Mouse (Mus musculus) testis, adult 2 months (tissue): ENCODE measurements around the gene Kansl1l.

Experiments
- CTCF ChIP-seq: fragments of 200-500 bp; IDR thresholded peaks from 2 replicates; pipeline ENCODE4 v1.5.1; 2012; ENCODE audit warnings: low read depth, mild to moderate bottlenecking, inconsistent platforms, low read length, moderate library complexity; ENCODE audit not compliant: control insufficient read depth, insufficient read depth, insufficient replicate concordance
- POLR2A ChIP-seq: fragments of 200-500 bp; IDR thresholded peaks from 2 replicates; pipeline ENCODE4 v1.6.1; 2012; ENCODE audit warnings: low read depth, mild to moderate bottlenecking, inconsistent platforms, low read length, moderate library complexity; ENCODE audit not compliant: control insufficient read depth

GRCm38 (mm10) chr1:66797962-66798361, 19.4 kb downstream of the Kansl1l start:
- no peak for TF ChIP-seq CTCF
- TF ChIP-seq POLR2A, result no peak
